Mouse (Mus musculus): Measurements from ENCODE around the gene Dkk3.
"Not testable (repeated sequence)": the region's sequence is repeated elsewhere in the genome, so short reads cannot be mapped to it uniquely, and the experiment has no call there.

The Dkk3 gene

GRCm38 (mm10) chr7:112169955-112170692 is 11.3 kb upstream of the Dkk3 start:
- no peak for DNase-seq (ENCODE audit: low spot score in 2 of 2)

- DNase-seq (ENCODE audit: low spot score in 2 of 2), result no peak
Measured at GRCm38 (mm10) chr7:112165593-112165992, 6.7 kb upstream of the Dkk3 start.

GRCm38 (mm10) chr7:112165032-112165431 is 6.2 kb upstream of the Dkk3 start:
- DNase-seq (ENCODE audit: low spot score in 2 of 2), result not testable (repeated sequence)

GRCm38 (mm10) chr7:112164430-112164829 is 5.6 kb upstream of the Dkk3 start:
- no peak for DNase-seq (ENCODE audit: low spot score in 2 of 2)

DNA sequence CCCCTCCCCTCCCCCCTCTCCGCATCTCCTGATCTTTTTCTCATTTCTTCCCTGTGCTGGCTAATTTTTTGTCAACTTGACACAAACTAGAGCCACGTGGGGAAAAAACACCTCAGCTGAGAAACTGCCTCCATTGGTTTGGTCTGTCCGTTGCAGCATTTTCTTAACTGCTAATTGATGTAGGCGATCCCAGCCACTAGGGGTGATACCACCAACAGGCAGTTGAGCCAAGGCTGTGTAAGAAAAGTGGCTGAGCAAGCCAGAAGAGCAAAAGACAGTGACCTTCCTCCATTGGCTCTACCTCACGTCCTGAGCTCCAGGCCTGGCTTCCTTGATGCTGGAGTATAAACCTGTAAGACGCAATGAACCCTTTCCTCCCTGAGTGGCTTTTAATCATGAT is 978 bp upstream of the Dkk3 start:
- DNase-seq (ENCODE audit: low spot score in 2 of 2), result no peak

DNA sequence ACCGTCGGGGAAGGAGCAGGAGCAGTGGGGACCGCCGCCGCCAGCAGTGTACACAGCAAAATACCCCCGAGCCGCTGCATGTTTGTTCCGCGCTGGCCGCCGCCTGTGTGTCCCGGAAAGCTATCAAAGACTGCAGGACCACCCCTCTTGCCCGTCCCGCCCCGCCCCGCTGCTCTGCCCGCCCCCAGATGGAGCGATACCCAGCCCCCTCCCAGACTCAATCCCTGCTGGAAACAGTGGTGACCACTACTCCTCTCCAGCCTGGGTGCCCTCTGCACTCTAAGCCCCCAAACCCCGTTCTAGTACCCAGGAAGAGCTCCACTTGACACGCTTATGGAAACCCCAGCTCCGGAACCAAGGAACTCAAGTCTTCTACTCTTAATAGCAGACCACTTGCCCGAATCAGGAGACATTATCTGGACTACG is 528 bp downstream of the Dkk3 start:
- no peak for DNase-seq (ENCODE audit: low spot score in 2 of 2)

GRCm38 (mm10) chr7:112157584-112158315 is 1.1 kb downstream of the Dkk3 start:
- DNase-seq (ENCODE audit: low spot score in 2 of 2), result no peak

DNA sequence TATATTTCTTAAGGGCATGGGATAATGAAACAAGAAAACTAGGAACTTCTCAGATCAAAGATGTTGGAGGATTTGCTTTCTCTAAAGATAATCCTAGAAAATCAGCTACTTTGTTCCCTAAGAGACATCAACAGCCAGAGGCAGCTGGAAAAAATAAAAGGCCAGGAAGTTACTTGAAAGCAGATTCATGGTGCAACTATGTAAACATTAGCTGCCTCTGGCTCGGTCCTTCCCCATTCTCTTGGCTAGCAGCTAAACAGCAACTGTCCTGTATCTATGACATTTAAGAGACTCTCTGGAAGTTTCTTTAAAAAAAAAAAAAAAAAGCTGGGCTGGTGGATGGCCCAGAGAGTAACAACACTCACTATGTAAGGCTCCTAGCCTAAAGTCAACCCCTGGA is 3.7 kb downstream of the Dkk3 start:
- DNase-seq (ENCODE audit: low spot score in 2 of 2), result no peak

DNA sequence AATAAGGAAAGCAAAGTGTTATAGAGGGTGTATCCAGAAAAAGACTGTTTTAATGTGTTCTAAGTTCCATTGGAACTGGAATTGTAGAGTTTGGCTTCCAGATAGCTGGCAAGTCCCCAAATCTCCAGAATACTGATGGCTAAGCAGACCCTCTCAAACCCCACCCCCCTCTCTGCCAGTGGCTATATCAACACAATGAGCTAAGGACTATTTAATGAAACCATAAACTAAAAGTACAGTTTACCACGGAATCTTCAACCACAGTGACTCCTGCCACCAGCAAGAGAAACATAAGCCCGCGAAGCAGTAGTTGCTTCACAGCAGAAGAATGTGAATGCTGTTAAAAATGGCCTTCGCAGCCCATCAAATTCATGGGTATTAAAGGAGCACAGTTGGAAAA is 4.4 kb downstream of the Dkk3 start:
- no peak for DNase-seq (ENCODE audit: low spot score in 2 of 2)

GRCm38 (mm10) chr7:112149113-112149512 is 9.7 kb downstream of the Dkk3 start:
- DNase-seq (ENCODE audit: low spot score in 2 of 2), result no peak

GRCm38 (mm10) chr7:112147979-112148378 is 10.9 kb downstream of the Dkk3 start:
- DNase-seq (ENCODE audit: low spot score in 2 of 2), result no peak

GRCm38 (mm10) chr7:112144646-112145179 is 14.1 kb downstream of the Dkk3 start:
- no peak for DNase-seq (ENCODE audit: low spot score in 2 of 2)

DNA sequence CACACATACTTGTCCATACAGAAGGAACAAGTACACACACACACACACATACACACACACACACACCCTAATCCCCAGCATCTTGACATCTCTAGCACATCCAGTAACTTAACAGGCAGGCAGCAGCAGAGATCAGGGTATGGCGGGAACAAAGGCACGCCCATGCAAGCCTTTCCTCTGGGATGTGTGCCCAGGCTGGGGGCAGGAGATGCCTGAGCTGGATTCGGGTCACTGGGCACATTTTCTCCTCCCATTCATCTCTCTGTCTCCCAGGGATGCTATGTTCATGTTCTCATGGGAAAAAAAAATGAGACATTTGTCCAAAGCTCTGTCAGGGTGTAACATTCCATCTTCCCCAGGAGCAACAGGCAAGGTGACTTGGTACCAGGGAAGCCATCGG is 14.9 kb downstream of the Dkk3 start:
- no peak for DNase-seq (ENCODE audit: low spot score in 2 of 2)

- no peak for DNase-seq (ENCODE audit: low spot score in 2 of 2)
Measured at GRCm38 (mm10) chr7:112143090-112143500, 15.8 kb downstream of the Dkk3 start.

DNA sequence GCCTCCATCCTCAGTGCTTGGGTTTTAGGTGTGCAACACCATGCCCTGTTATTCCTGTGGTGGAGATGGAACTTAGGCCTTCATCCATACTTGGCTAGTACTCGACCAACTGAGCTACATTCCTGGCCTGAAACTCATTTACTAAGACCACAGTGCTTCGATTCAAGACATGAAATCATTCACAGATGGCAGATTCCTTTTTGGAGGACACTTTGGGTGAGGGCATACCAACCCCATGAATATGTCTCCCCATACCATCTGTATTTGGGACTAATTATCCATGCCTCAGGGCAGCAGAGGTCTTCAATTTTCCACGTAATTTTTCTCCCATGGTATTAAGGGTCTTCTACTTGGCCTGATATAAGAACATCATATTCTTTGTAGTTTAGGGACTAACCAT is 16.2 kb downstream of the Dkk3 start:
- no peak for DNase-seq (ENCODE audit: low spot score in 2 of 2)

DNA sequence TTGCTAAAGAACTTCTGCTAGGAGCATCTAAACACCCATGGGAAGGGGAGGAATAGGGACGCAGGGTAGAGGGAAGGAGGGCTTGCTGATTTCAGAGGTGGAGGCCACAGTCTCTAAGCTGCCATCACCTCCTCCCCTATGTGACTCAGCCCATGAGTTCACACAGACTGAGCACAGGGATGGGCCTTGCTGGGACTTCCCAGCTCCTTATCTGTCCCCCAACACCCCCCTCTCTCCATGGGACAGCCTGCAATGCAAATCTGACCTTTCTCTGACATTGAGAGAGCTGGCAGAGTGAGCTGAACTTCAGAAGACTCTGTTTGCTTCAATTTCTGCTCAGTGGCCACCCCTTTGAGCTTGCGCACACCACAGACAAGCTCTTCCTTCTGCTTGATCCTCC is 18.1 kb downstream of the Dkk3 start:
- DNase-seq (ENCODE audit: low spot score in 2 of 2), result no peak

DNA sequence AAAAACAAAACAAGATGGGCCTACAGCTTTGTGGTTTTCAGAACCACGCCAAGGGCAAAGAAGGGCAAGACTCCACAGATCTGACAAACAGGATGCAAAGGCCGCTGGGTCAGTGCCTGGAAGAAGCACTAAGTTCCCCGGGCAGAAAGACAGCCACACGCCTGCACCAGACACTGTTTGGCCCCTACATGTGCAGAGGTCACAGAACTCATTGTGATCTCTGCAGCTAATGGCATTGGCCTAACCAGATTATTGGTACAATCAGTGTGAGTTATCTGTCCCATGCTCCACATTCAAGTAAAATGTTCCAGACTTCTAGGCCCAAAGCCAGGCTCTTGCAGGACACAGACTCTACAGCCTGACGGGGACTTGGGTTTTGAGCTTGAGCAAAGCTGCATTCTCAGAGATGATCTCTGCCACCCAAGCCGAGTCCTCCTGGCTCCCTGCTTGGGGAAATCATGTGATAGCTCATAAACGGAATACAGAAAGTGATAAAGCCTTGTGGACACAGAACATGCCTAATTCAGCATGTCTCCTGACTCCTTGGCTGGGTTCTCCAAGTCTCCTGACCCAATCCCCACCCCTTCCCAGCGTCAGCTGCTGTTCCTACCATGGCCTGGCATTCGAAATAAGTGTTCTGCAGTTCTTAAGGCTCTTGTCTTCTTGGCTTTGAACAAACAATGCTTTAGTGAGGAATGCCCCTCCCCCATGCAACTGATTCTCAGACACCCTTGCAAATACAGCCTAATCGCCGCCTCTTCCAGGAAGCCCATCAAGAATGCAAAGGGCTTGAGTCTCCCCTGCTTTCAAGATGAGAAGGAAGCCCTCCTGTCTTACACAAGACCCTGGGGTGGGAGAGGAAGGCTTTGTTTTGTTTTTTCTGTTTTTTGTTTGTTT is 20.1 kb downstream of the Dkk3 start:
- DNase-seq (ENCODE audit: low spot score in 2 of 2), result no peak

DNA sequence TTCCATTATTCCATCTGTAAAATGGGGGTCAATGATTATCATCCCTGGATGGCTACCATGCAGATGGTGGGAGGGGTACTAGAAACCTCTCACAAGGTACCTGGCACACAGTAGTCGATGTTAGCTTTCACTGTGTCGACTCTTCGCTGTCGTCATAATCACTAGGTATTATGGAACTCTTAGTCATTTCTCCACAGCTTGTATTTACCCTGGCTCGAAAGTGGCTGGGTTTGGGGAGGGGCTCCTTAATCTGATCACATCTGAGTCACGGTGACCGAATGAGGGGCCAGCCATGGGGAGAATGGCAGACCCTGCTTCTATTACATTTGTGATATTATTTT is 20.7 kb downstream of the Dkk3 start:
- DNase-seq (ENCODE audit: low spot score in 2 of 2), result no peak

- DNase-seq (ENCODE audit: low spot score in 2 of 2), result no peak
Measured at GRCm38 (mm10) chr7:112136537-112136936, 22.3 kb downstream of the Dkk3 start.

DNA sequence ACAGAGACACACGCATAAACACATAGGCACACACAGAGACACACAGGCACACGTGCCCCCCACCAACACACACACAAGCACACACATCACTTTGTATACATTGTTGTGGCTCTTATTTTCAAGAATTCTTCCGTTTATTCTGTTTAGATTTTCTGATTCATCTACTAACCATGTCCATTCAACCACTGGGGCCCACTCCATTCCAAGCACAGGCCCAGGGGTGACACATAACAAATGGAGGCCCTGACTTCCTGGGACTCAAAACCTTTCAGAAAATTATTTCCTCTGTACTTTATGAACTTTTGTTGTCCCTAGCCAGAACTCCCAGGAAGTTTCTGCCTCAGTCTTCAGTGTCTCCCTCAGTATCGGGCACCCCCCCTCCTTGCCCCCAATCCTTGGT is 23.7 kb downstream of the Dkk3 start:
- DNase-seq (ENCODE audit: low spot score in 2 of 2), result no peak

GRCm38 (mm10) chr7:112133277-112133676 is 25.6 kb downstream of the Dkk3 start:
- DNase-seq (ENCODE audit: low spot score in 2 of 2), result no peak

GRCm38 (mm10) chr7:112132005-112132404 is 26.9 kb downstream of the Dkk3 start:
- DNase-seq (ENCODE audit: low spot score in 2 of 2), result no peak

Data from frontal cortex, postnatal 25 days (tissue).